Mouse (Mus musculus): ENCODE measurements around the gene Gsdma. TPM values are rescaled to one million over a fixed set of nuclear protein-coding genes. Genes with fewer than 3 reads are reported as not detected.
"Not testable (repeated sequence)": the region's sequence is repeated elsewhere in the genome, so short reads cannot be mapped to it uniquely, and the experiment has no call there.

Gene Gsdma
- total RNA-seq, 4 experiments from 2014 or later = 0.22 TPM; not detected in 3

DNA sequence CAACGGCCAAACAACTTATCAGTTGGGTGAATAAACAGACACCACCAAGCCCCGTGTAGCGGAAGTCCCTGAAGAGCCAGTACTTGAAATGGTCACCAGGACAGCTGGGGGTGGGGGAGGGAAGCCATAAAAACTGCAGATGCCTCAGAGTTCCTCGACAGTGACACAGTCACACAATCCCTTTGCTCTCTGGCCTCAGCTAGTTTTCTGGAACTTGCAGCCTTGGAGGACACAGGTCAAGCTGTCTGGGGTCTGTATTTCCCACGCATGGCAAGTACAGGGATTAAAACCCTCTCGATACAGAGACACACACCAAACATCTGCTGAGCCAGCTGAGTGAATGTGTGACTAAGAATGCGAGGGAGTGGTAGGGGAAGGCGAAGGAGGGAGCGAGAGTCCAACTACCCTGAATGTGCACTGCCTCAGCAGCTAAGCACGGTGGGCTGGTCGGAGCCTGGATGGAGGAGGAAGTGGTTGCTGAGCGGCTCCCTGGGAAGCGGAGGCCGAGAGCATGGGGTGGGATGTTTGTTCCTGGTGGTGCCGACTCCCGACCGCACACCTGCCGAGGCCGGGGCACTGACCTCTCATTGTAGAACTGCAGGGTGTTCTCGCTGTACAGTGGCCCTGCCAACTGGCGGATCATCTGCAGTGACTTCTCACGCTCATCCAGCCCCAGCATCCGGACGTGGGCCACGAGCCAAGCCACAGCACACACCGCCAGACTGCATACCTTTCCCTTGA, 45.0 kb downstream of the Gsdma start:
- no peak for DNase-seq (ENCODE audit: low spot score in 2 of 2)

DNA sequence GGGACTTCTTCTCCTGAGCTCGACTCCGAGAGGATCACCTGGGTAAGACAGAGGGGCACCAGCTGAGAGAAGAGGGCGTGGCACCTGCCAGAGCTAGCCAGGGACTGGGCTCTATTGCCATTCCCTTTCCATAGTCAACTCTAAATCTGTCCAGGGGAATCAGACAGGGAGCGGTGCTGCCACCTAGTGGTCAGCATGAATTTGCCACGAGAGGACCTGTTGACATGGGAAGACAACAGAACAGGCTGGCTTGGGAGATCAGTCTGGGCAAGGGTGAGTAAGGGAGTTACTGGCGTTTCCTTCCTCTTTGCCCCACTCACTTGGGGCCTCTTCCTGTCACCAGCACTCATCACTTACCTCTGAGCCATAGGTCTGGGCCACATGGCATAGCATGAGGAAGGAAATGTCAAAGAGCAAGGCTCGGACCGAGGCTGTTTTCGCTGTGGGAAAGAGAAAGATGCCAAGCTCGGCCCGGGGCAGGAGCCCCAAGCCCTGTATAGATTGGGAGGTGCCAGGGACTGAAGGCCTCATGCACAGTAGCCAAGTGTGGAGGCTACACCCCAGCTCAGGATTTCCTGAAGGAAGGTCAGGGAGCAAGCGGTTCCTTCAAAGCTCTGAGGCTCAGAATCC, 46.4 kb downstream of the Gsdma start:
- DNase-seq (ENCODE audit: low spot score in 2 of 2) = peak; percentile 56 to 81

DNA sequence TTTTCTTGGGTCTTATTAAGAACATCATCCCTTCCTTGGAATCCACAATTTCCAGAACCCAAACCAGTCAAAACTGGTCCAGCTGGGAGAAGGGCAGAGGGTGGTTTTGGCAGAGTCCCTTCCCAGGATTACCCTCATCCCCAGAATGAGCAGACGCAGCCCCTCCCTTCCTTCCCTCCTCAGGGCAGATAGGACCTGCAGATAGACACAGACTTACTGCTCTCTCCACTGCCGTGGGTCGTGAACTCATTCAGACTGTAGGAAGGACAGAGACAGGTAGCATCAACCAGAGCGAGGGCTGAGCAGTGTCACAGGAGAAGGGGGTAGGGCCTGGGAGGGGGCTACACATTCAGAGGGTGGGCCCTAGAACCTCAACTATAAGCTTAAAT, 46.9 kb downstream of the Gsdma start:
- no peak for DNase-seq (ENCODE audit: low spot score in 2 of 2)

DNA sequence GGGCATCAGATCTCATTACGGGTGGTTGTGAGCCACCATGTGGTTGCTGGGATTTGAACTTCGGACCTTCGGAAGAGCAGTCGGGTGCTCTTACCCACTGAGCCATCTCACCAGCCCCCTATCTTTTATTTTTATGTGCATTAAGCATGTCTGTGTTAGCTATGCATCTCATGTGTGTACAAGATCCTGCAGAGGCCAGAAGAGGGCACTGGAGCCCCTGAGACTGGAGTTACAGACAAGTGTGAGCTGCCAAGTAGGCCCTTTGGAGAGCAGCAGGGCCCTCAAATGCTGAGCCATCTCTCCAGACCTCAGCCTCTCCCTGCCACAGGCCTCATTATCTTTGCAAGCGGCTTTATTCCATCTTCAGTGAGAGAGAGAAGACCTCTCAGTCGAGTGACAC, 47.9 kb downstream of the Gsdma start:
- not testable (repeated sequence) for DNase-seq (ENCODE audit: low spot score in 2 of 2)

DNA sequence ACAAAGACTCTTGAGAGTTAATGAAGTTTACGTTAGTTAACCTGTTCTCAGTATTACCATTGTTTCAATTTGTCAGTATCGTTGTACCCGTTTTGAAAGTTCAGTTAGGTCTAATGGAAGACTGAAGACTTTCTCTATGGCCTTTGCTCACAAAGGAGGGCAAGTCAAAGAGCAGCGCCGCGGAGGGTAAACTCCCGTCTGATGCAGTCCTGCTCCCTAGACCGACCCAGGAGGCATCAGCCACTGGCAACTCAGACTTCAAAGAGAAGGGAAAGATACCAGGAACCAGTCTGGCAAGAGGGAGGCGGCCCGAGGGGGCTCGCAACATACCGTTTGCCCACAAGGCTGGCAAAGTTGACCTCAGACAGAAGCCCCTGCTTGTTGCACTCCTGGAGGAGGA, 49.6 kb downstream of the Gsdma start:
- DNase-seq (ENCODE audit: low spot score in 2 of 2) = no peak

DNA sequence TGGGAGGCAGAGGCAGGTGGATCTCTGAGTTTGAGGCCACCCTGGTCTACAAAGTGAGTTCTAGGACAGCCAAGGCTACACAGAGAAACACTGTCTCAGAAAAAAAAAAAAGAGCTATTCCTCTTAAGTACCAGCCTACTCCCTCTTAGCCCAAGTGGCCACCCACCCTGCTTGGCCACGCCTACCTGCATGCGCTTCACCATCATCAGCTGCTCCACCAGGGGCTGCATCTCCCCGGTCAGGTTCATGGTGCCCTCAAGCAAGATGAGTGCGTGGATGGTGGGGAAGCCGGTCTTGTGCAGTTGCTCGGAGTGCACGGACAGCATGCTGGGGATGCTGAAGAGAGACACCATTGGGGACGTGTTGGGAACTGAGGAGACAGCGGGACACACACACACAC, 51.8 kb downstream of the Gsdma start:
- DNase-seq (ENCODE audit: low spot score in 2 of 2) = no peak

DNA sequence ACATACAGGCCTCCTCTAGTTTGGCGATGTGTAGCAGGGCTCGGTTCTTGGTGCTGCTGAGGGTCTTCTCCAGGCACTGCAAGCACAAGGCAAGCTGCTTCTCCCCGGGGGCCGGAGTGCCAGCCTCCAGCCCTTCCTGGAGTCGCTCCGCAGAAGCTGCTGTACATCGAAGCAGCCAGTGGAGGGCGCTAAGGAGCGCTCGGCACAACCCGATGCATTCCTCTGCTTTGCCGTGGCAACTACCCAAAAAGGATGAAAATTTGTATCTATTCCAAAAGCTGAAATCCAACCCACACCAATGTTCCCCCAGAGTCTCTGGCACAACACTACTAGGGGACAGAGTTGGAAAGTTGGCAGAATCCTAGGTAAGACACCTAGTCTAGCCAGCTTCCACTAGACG, 53.8 kb downstream of the Gsdma start:
- peak; percentile 66 to 85 for DNase-seq (ENCODE audit: low spot score in 2 of 2)

DNA sequence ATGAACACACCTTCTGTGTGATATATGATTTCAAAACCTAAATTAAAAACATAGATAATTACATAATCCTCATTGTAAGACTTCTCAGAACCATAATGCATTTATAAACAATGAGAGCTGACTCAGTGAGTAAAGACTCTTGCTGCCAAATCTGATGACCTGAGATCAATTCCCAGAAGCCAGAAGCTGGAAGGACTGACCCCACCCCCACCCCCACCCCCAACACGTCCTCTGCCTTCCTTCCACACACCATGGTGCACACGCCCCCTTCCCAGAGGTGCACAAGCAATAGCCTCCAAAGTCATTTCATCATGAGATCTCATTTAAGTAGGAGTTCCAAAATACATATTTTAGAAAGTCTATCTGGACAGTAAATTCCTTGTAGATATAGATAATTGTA, 56.6 kb downstream of the Gsdma start:
- no peak for DNase-seq (ENCODE audit: low spot score in 2 of 2)

DNA sequence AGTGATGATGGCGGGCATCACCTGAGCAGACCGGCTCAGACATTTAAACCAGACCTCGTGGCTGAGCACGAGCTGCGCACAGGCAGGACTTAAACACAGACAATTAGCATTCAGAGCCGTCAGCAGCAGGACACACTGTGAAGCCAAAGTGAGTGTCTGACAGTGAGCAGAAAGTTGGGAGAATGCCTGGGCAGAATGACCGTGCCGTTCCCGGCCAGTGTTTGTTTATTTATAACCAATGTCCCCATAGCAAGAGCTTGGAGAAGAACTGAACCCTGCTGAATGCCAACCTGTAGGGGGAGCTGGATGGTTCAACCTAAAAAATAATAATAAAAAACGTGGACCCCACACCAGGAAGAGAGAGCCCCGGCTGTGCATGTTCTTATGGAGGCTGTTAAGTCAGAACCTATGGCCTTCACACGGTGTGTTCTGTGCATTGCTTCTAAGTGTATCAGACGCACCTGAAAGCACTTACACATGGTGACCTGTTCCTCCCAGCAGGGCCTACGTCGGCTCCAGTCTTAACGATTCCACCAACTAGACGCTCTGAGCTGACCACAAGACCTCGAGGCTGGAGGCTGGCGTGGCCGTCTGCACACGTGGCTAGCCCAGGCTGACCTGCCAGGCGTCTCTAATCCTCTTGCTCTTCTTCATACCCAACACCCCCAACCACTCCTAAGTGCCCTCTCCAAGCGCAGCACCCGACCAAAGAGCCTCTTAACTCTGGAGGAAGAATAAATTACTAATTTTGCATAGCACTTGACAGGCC, 57.5 kb downstream of the Gsdma start:
- DNase-seq (ENCODE audit: low spot score in 2 of 2) = peak in 1 of 2 experiments; percentile 76

DNA sequence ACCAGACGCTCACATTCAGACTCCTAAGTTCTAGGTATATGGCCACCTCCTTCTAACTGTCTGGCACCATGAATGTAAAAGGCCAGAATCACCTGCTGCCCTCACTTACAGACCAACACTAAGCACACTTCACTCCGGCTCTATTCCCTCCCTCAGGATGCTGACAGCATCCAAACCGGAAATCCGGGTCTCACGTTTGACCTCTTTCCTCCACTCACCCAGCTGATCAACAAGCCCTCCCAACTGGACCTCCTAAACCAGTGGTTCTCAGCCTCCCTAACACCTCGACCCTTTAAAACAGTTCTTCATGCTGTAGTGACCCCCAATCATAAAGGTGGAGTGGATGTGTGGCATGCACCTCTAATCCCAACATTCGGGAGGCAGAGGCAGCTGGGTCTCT, 58.9 kb downstream of the Gsdma start:
- DNase-seq (ENCODE audit: low spot score in 2 of 2) = no peak

DNA sequence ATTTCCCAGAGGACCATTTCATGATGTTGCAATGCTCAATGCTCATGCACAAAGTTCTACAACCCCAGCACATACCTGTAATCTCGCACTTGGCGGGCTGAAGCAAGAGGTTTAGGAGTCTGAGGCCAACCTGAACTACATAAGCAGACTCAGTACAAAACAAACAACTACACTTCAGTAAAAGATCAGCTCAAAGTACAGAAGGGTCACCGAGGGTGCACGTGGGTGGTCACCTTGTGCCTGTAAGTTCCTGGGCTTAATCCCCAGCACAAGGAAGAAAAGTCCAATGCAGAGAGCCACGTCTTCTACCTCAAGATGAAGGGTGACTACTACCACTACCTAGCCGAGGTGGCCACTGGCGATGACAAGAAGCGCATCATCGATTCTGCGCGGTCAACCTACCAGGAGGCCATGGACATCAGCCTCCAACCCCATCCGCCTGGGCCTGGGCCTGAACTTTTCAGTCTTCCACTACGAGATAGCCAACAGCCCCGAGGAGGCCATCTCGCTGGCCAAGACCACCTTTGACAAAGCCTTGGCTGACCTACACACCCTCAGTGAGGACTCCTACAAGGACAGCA, 61.9 kb downstream of the Gsdma start:
- no peak for DNase-seq (ENCODE audit: low spot score in 2 of 2)

Other genes with a start within 250 kb of the Gsdma start
- gene Mien1, start 225.4 kb upstream of the Gsdma start, total RNA-seq (2022) = 10 to 100 TPM; 83.9 to 93.8 (median 89.8) TPM
- gene Grb7, start 218.0 kb upstream of the Gsdma start, total RNA-seq (2022) = 1 to 10 TPM; 2.6 to 3.5 (median 2.9) TPM
- not detected for gene Ikzf3, start 118.3 kb upstream of the Gsdma start, total RNA-seq (2022)
- under 1 TPM in 1 of 4 experiments, not detected in 3; 0.75 TPM for gene Zpbp2, start 113.3 kb upstream of the Gsdma start, total RNA-seq (2022)
- gene Ormdl3, start 77.0 kb upstream of the Gsdma start, total RNA-seq (2022) = 10 to 100 TPM; 43.4 to 57.6 (median 48.9) TPM
- gene Lrrc3c, start 66.1 kb upstream of the Gsdma start, total RNA-seq (2022) = not detected
- 10 to 100 TPM; 12.1 to 20.0 (median 14.9) TPM for gene Gm12355, start 38.7 kb upstream of the Gsdma start, total RNA-seq (2022)
- gene Gsdma3, start 38.0 kb upstream of the Gsdma start, total RNA-seq (2022) = under 1 TPM in 1 of 4 experiments, not detected in 3; 0.27 TPM
- not detected for gene Gsdma2, start 17.6 kb upstream of the Gsdma start, total RNA-seq (2022)
- 100 to 1,000 TPM; 115 to 128 (median 124) TPM for gene Psmd3, start 18.2 kb downstream of the Gsdma start, total RNA-seq (2022)
- not detected for gene Csf3, start 36.9 kb downstream of the Gsdma start, total RNA-seq (2022)
- gene Med24, start 65.1 kb downstream of the Gsdma start, total RNA-seq (2022) = 100 to 1,000 TPM; 118 to 162 (median 138) TPM
- gene Thra, start 76.3 kb downstream of the Gsdma start, total RNA-seq (2022) = 100 to 1,000 TPM; 919 to 985 (median 938) TPM
- gene Nr1d1, start 111.0 kb downstream of the Gsdma start, total RNA-seq (2022) = 10 to 100 TPM; 86.6 to 99.6 (median 92.7) TPM
- 100 to 1,000 TPM; 140 to 201 (median 177) TPM for gene Msl1, start 131.2 kb downstream of the Gsdma start, total RNA-seq (2022)
- gene Casc3, start 140.6 kb downstream of the Gsdma start, total RNA-seq (2022) = 10 to 100 TPM; 50.5 to 64.9 (median 59.4) TPM
- gene Rapgefl1, start 172.4 kb downstream of the Gsdma start, total RNA-seq (2022) = 100 to 1,000 TPM; 171 to 203 (median 197) TPM
- 10 to 100 TPM; 69.4 to 86.8 (median 80.7) TPM for gene Wipf2, start 199.3 kb downstream of the Gsdma start, total RNA-seq (2022)
- 1 to 10 TPM in 1 of 4 experiments, under 1 TPM in 3; 0.36 to 1.2 (median 0.44) TPM for gene Cdc6, start 243.4 kb downstream of the Gsdma start, total RNA-seq (2022)